Mouse (Mus musculus): ENCODE results near the gene Tmc8.

Tmc8 gene

GRCm38 (mm10) chr11:117781993-117782704 lies at the start of gene Tmc8, which contains the start of gene Tmc6:
Gene Tmc8 (plus strand): TSS chr11:117782076.
Gene Tmc6 (minus strand): TSS chr11:117782198.
- in situ Hi-C loops (cut with MboI, MseI), result loop anchor here (25.0 kb wide), 1 partner anchor 1370 kb away; the partner anchor contains the start of gene Rnf157

GRCm38 (mm10) chr11:117736037-117736689 lies 45.7 kb upstream of the Tmc8 start:
- in situ Hi-C loops (cut with MboI, MseI), result no loop called here

- in situ Hi-C loops (cut with MboI, MseI), result no loop called here
Observed at GRCm38 (mm10) chr11:117738123-117738522, 43.8 kb upstream of the Tmc8 start.

- in situ Hi-C loops (cut with MboI, MseI), result no loop called here
Observed at GRCm38 (mm10) chr11:117741128-117741527, 40.7 kb upstream of the Tmc8 start.

- in situ Hi-C loops (cut with MboI, MseI), result no loop called here
Observed at GRCm38 (mm10) chr11:117742243-117742642, 39.6 kb upstream of the Tmc8 start.

- in situ Hi-C loops (cut with MboI, MseI), result no loop called here
Observed at GRCm38 (mm10) chr11:117742715-117743114, 39.2 kb upstream of the Tmc8 start.

GRCm38 (mm10) chr11:117743454-117744030 lies 38.3 kb upstream of the Tmc8 start:
- in situ Hi-C loops (cut with MboI, MseI), result no loop called here

GRCm38 (mm10) chr11:117748628-117749027 lies 33.2 kb upstream of the Tmc8 start:
- in situ Hi-C loops (cut with MboI, MseI), result no loop called here

GRCm38 (mm10) chr11:117749414-117749813 lies 32.5 kb upstream of the Tmc8 start:
- in situ Hi-C loops (cut with MboI, MseI), result no loop called here

- in situ Hi-C loops (cut with MboI, MseI), result no loop called here
Observed at GRCm38 (mm10) chr11:117751544-117751943, 30.3 kb upstream of the Tmc8 start.

- in situ Hi-C loops (cut with MboI, MseI), result no loop called here
Observed at GRCm38 (mm10) chr11:117755891-117756290, 26.0 kb upstream of the Tmc8 start.

GRCm38 (mm10) chr11:117759267-117759666 lies 22.6 kb upstream of the Tmc8 start:
- in situ Hi-C loops (cut with MboI, MseI), result no loop called here

- in situ Hi-C loops (cut with MboI, MseI), result no loop called here
Observed at GRCm38 (mm10) chr11:117760374-117761119, 21.3 kb upstream of the Tmc8 start.

GRCm38 (mm10) chr11:117761801-117762200 lies 20.1 kb upstream of the Tmc8 start:
- in situ Hi-C loops (cut with MboI, MseI), result no loop called here

GRCm38 (mm10) chr11:117762246-117762645 lies 19.6 kb upstream of the Tmc8 start:
- in situ Hi-C loops (cut with MboI, MseI), result no loop called here

- in situ Hi-C loops (cut with MboI, MseI), result no loop called here
Observed at GRCm38 (mm10) chr11:117764319-117764718, 17.6 kb upstream of the Tmc8 start.

GRCm38 (mm10) chr11:117765361-117765760 lies 16.5 kb upstream of the Tmc8 start:
- in situ Hi-C loops (cut with MboI, MseI), result no loop called here

GRCm38 (mm10) chr11:117766275-117766674 lies 15.6 kb upstream of the Tmc8 start:
- in situ Hi-C loops (cut with MboI, MseI), result no loop called here

GRCm38 (mm10) chr11:117768725-117769682 lies 12.9 kb upstream of the Tmc8 start:
- in situ Hi-C loops (cut with MboI, MseI), result no loop called here

GRCm38 (mm10) chr11:117769683-117770047 lies 12.2 kb upstream of the Tmc8 start:
- in situ Hi-C loops (cut with MboI, MseI), result no loop called here

- in situ Hi-C loops (cut with MboI, MseI), result no loop called here
Observed at GRCm38 (mm10) chr11:117770407-117770806, 11.5 kb upstream of the Tmc8 start.

All from regulatory T cell (primary cell).